Mouse (Mus musculus): ENCODE measurements around the gene Vav3.

- TF ChIP-seq CTCF (IDR thresholded peaks at IDR 0.05; ENCODE audit: extremely low read depth, insufficient read depth, insufficient read length, insufficient replicate concordance) (no peak), POLR2A (IDR thresholded peaks at IDR 0.05; ENCODE audit: low read depth, low read length) (no peak)
Observed at GRCm38 (mm10) chr3:109444077-109444476, 103.6 kb downstream of the Vav3 start.
